Comparison of ENCODE assay signal across 29 mouse cellular contexts in genomic region chr7:84125730-84126129, GRCm38 (mm10). TPM values are rescaled to one million over a fixed set of nuclear protein-coding genes. Genes with fewer than 3 reads are reported as not detected.
DNase-seq lines count a peak whose midpoint lies in the region; ATAC-seq and TF ChIP-seq lines count a peak whose summit lies in the region.
"Had no signal": no experiment of that assay in that cellular context is flagged by ENCODE, and none has a peak within 500 bp of the region (broad histone marks: within the 10 kb centered on the region; RNA-seq: fewer than 3 reads in every experiment).

No protein-coding gene starts in this region.

- H3K27me3 ChIP-seq in heart, embryonic 16.5 days (ENCODE audit: control insufficient read depth, insufficient read depth, low read length), result no peaks in the 10 kb centered on the region
- no peaks in the 10 kb centered on the region for H3K27me3 ChIP-seq in kidney, adult 2 months (replicated peaks; ENCODE audit: control insufficient read depth, insufficient read depth, low read length)
- H3K27me3 ChIP-seq: CH12.LX; embryonic facial prominence, embryonic 12.5 days; embryonic facial prominence, embryonic 15.5 days; forebrain, embryonic 12.5 days; forebrain, embryonic 15.5 days; Patski had no signal

- no peaks in the 10 kb centered on the region for H3K36me3 ChIP-seq in heart, embryonic 16.5 days (ENCODE audit: control insufficient read depth, insufficient read depth)
- no peaks in the 10 kb centered on the region for H3K36me3 ChIP-seq in kidney, adult 2 months (ENCODE audit: control insufficient read depth, insufficient read depth, low read length)
- H3K36me3 ChIP-seq: embryonic facial prominence, embryonic 12.5 days; embryonic facial prominence, embryonic 15.5 days; forebrain, embryonic 12.5 days; forebrain, embryonic 15.5 days had no signal

- no peak overlapping the region for H3K4me2 ChIP-seq in heart, embryonic 16.5 days (ENCODE audit: low read depth, low read length)
- H3K4me2 ChIP-seq: embryonic facial prominence, embryonic 12.5 days; embryonic facial prominence, embryonic 15.5 days; forebrain, embryonic 12.5 days; forebrain, embryonic 15.5 days; hindbrain, embryonic 14.5 days had no signal

- no peak overlapping the region for H3K9ac ChIP-seq in heart, embryonic 16.5 days (ENCODE audit: low read length)
- H3K9ac ChIP-seq: embryonic facial prominence, embryonic 12.5 days; embryonic facial prominence, embryonic 15.5 days; forebrain, embryonic 12.5 days; forebrain, embryonic 15.5 days; hindbrain, embryonic 14.5 days had no signal

- H3K4me1 ChIP-seq in heart, embryonic 16.5 days (ENCODE audit: control insufficient read depth, insufficient read depth, low read length), result peaks cover 81% of the 10 kb centered on the region
- peaks cover 50% of the 10 kb centered on the region for H3K4me1 ChIP-seq in kidney, adult 2 months (ENCODE audit: control insufficient read depth, insufficient read depth, low read length)

- ATAC-seq in heart, embryonic 16.5 days (replicated peaks; ENCODE audit: extremely low read depth, insufficient read depth, low FRiP score), result no peak
- ATAC-seq: forebrain, embryonic 15.5 days; hindbrain, postnatal 0 days; inflammation-experienced regulatory T-cells, adult 6 months; Patski had no signal

- H3K9me3 ChIP-seq in heart, embryonic 16.5 days (replicated peaks; ENCODE audit: control insufficient read depth, low read length), result no peaks in the 10 kb centered on the region
- H3K9me3 ChIP-seq: embryonic facial prominence, embryonic 12.5 days; embryonic facial prominence, embryonic 15.5 days; forebrain, embryonic 12.5 days; forebrain, embryonic 15.5 days; G1E had no signal

- no peak overlapping the region for H3K4me3 ChIP-seq in heart, embryonic 16.5 days (ENCODE audit: low read length)
- no peak overlapping the region for H3K4me3 ChIP-seq in kidney, adult 2 months (ENCODE audit: insufficient read depth, low read depth, low read length)
- H3K4me3 ChIP-seq: embryonic facial prominence, embryonic 12.5 days; embryonic facial prominence, embryonic 15.5 days; forebrain, embryonic 12.5 days; forebrain, embryonic 15.5 days had no signal

- H3K27ac ChIP-seq in heart, embryonic 16.5 days (ENCODE audit: low read length), result 0 out of 2 replicates have a peak overlapping the region, but pooled peaks have one; percentile 1
- H3K27ac ChIP-seq in kidney, adult 2 months (ENCODE audit: insufficient read depth, low read depth, low read length), result 0 out of 2 replicates have a peak overlapping the region, but pooled peaks have one; percentile 32
- H3K27ac ChIP-seq: embryonic facial prominence, embryonic 12.5 days; embryonic facial prominence, embryonic 15.5 days; forebrain, embryonic 12.5 days; forebrain, embryonic 15.5 days; hindbrain, embryonic 14.5 days; hindbrain, postnatal 0 days had no signal

- no peak for TF ChIP-seq POLR2A in kidney, adult 2 months (IDR thresholded peaks at IDR 0.05; ENCODE audit: low read depth, low read length)

- peak; percentile 17 for DNase-seq in adrenal gland, postnatal 14 days
- no peak for DNase-seq in adrenal gland, adult 8-10 months
- peak; percentile 12 for DNase-seq in heart, adult 11 months
- DNase-seq in heart, adult 18-20 months, result no peak
- DNase-seq in heart, postnatal 25 days (ENCODE audit: low spot score), result no peak
- DNase-seq in kidney, adult 2 months, result no peak
- DNase-seq in kidney, postnatal 25 days, result no peak
- DNase-seq: adrenal gland, postnatal 10 days; B cell, adult 2 months; cerebellum, adult 11 months; cerebellum, adult 2 months; cerebellum, adult 9-11 months; cerebellum, postnatal 25 days; gastrocnemius, postnatal 25 days; heart, postnatal 4 days; kidney, adult 11 months; kidney, adult 9 months had no signal

- intact Hi-C loops in heart, postnatal 25 days (cut with DNase I), result no loop called here

- 55% methylated on average over 1 of the region's 1 CpGs for WGBS in heart, embryonic 16.5 days
- 71% methylated on average over 1 of the region's 1 CpGs for WGBS in kidney, adult 2 months

- no peak for TF ChIP-seq CTCF in kidney, adult 2 months (conservative IDR thresholded peaks at IDR 0.05; ENCODE audit: insufficient read depth, insufficient read length, low read depth, low read length)

RNA-seq across cellular contexts. Expression of gene Abhd17c, which starts 26.0 kb away (rescaled TPM):
- total RNA-seq in adrenal gland, postnatal 14 days (2021), result 33.3 and 44.3 TPM in 2 replicates
- 10 to 100 TPM; 26.2 to 32.3 (median 29.8) TPM for total RNA-seq in adrenal gland, adult 8-10 months (2022)
- 10 to 100 TPM; 29.8 to 35.7 TPM for total RNA-seq in heart, adult 18-20 months (2021)
- polyA plus RNA-seq in heart, embryonic 16.5 days (2015; fragmentation: Nextera tagmentation; extraction: Ambion mirVana), result 14.5 and 34.1 TPM in 2 replicates
- total RNA-seq in heart, postnatal 25 days (2021), result 10 to 100 TPM; 32.1 to 32.4 TPM
- 151 and 179 TPM in 2 replicates for polyA plus RNA-seq in kidney, adult 2 months (2012; rRNA removed)

RNA-seq across cellular contexts. Expression of gene Cemip, which starts 39.4 kb away (rescaled TPM):
- total RNA-seq in adrenal gland, postnatal 14 days (2021), result 2.3 and 2.5 TPM in 2 replicates
- total RNA-seq in adrenal gland, adult 8-10 months (2022), result 1 to 10 TPM in 2 of 4 experiments, under 1 TPM in 2; 0.77 to 1.4 (median 1.0) TPM
- under 1 TPM in 1 of 2 experiments, not detected in 1; 0.08 TPM for total RNA-seq in heart, adult 18-20 months (2021)
- polyA plus RNA-seq in heart, embryonic 16.5 days (2015; fragmentation: Nextera tagmentation; extraction: Ambion mirVana), result 0.32 and 0.64 TPM in 2 replicates
- under 1 TPM; 0.13 to 0.17 TPM for total RNA-seq in heart, postnatal 25 days (2021)
- polyA plus RNA-seq in kidney, adult 2 months (2012; rRNA removed), result 0.08 and 0.10 TPM in 2 replicates
- total RNA-seq: common myeloid progenitor, adult 5-6 weeks; gastrocnemius, postnatal 25 days had no signal
- polyA plus RNA-seq: G1E had no signal

Comparison
In these comparisons a context has a peak if more than half of its experiments do, and no peak if none do; other contexts are left out.
1. DNase-seq: peak in adrenal gland, postnatal 14 days (single experiment) and heart, adult 11 months (single experiment); none in adrenal gland, adult 8-10 months (single experiment), heart, adult 18-20 months (0 of 2), heart, postnatal 25 days (single experiment), kidney, adult 2 months (single experiment) and kidney, postnatal 25 days (0 of 2).